Mouse (Mus musculus): ENCODE data around the gene Tefm. TPM values are rescaled to one million over a fixed set of nuclear protein-coding genes. Genes with fewer than 3 reads are reported as not detected.
"Not testable (repeated sequence)": the region's sequence is repeated elsewhere in the genome, so short reads cannot be mapped to it uniquely, and the experiment has no call there.

Tefm gene
- polyA plus RNA-seq, 1 experiment from 2014 or later: 7.9 TPM

- no peak overlapping the region for H3K27ac ChIP-seq
- H3K79me2 ChIP-seq (ENCODE audit: inconsistent target): peaks cover 4% of the 10 kb centered on the region
- H3K36me3 ChIP-seq (ENCODE audit: inconsistent target): no peaks in the 10 kb centered on the region
- WGBS (ENCODE audit: missing documents): 89% methylated on average over 8 of the region's 8 CpGs
- H3K4me3 ChIP-seq (ENCODE audit: inconsistent target): no peak overlapping the region
These were observed 7.5 kb upstream of the Tefm start for GRCm38 (mm10) chr11:80149412-80150023.

- H3K27ac ChIP-seq; H3K79me2 ChIP-seq (ENCODE audit: inconsistent target); H3K36me3 ChIP-seq (ENCODE audit: inconsistent target); H3K4me3 ChIP-seq (ENCODE audit: inconsistent target): not testable (repeated sequence)
- WGBS (ENCODE audit: missing documents): no CpG with 5 or more reads among the region's 4 CpGs
These were observed 7.0 kb upstream of the Tefm start for GRCm38 (mm10) chr11:80148974-80149373.

GRCm38 (mm10) chr11:80148313-80148712 is 6.3 kb upstream of the Tefm start:
- WGBS (ENCODE audit: missing documents): 88% methylated on average over 1 of the region's 1 CpGs
- H3K36me3 ChIP-seq (ENCODE audit: inconsistent target): no peaks in the 10 kb centered on the region
- H3K27ac ChIP-seq: no peak overlapping the region
- no peak overlapping the region for H3K4me3 ChIP-seq (ENCODE audit: inconsistent target)
- no peaks in the 10 kb centered on the region; the same call in 1 of the 2 replicates for H3K79me2 ChIP-seq (ENCODE audit: inconsistent target)

GRCm38 (mm10) chr11:80147748-80148147 is 5.8 kb upstream of the Tefm start:
- 61% methylated on average over 5 of the region's 6 CpGs for WGBS (ENCODE audit: missing documents)
- Histone ChIP-seq H3K36me3 (ENCODE audit: inconsistent target) (no peaks in the 10 kb centered on the region), H3K79me2 (ENCODE audit: inconsistent target) (peaks cover 5% of the 10 kb centered on the region; the same call in 1 of the 2 replicates), H3K27ac (no peak overlapping the region), H3K4me3 (ENCODE audit: inconsistent target) (no peak overlapping the region)

GRCm38 (mm10) chr11:80145787-80146275 is 3.9 kb upstream of the Tefm start:
- H3K36me3 ChIP-seq (ENCODE audit: inconsistent target): no peaks in the 10 kb centered on the region
- H3K4me3 ChIP-seq (ENCODE audit: inconsistent target): no peak overlapping the region
- H3K79me2 ChIP-seq (ENCODE audit: inconsistent target): peaks cover 16% of the 10 kb centered on the region; the same call in 1 of the 2 replicates
- WGBS (ENCODE audit: missing documents): 0% methylated on average over 10 of the region's 10 CpGs
- peak overlapping the region; percentile 91 for H3K27ac ChIP-seq

GRCm38 (mm10) chr11:80142872-80143271 is 897 bp upstream of the Tefm start:
- peaks cover 40% of the 10 kb centered on the region; the same call in 1 of the 2 replicates for H3K79me2 ChIP-seq (ENCODE audit: inconsistent target)
- H3K27ac ChIP-seq: peak overlapping the region; percentile 57; the same call in 1 of the 2 replicates
- peaks cover 13% of the 10 kb centered on the region; the same call in 1 of the 2 replicates for H3K36me3 ChIP-seq (ENCODE audit: inconsistent target)
- H3K4me3 ChIP-seq (ENCODE audit: inconsistent target): peak overlapping the region; percentile 65; the same call in 1 of the 2 replicates
- WGBS (ENCODE audit: missing documents): 52% methylated on average over 8 of the region's 8 CpGs

- Histone ChIP-seq H3K36me3 (ENCODE audit: inconsistent target) (peaks cover 22% of the 10 kb centered on the region; the same call in 1 of the 2 replicates), H3K4me3 (ENCODE audit: inconsistent target) (no peak overlapping the region), H3K79me2 (ENCODE audit: inconsistent target) (peaks cover 35% of the 10 kb centered on the region; the same call in 1 of the 2 replicates), H3K27ac (no peak overlapping the region)
- 96% methylated on average over 5 of the region's 5 CpGs for WGBS (ENCODE audit: missing documents)
These were observed 4.2 kb downstream of the Tefm start for GRCm38 (mm10) chr11:80137773-80138172.

- no peak overlapping the region for H3K4me3 ChIP-seq (ENCODE audit: inconsistent target)
- no peak overlapping the region for H3K27ac ChIP-seq
- peaks cover 33% of the 10 kb centered on the region; the same call in 1 of the 2 replicates for H3K79me2 ChIP-seq (ENCODE audit: inconsistent target)
- WGBS (ENCODE audit: missing documents): 92% methylated on average over 13 of the region's 13 CpGs
- H3K36me3 ChIP-seq (ENCODE audit: inconsistent target): peaks cover 22% of the 10 kb centered on the region; the same call in 1 of the 2 replicates
These were observed 5.2 kb downstream of the Tefm start for GRCm38 (mm10) chr11:80136786-80137185.

GRCm38 (mm10) chr11:80135954-80136683 is 5.9 kb downstream of the Tefm start:
- H3K36me3 ChIP-seq (ENCODE audit: inconsistent target): peaks cover 22% of the 10 kb centered on the region; the same call in 1 of the 2 replicates
- H3K79me2 ChIP-seq (ENCODE audit: inconsistent target): peaks cover 27% of the 10 kb centered on the region; the same call in 1 of the 2 replicates
- 92% methylated on average over 7 of the region's 11 CpGs for WGBS (ENCODE audit: missing documents)
- no peak overlapping the region for H3K27ac ChIP-seq
- H3K4me3 ChIP-seq (ENCODE audit: inconsistent target): no peak overlapping the region

GRCm38 (mm10) chr11:80134744-80135143 is 7.2 kb downstream of the Tefm start:
- 69% methylated on average over 4 of the region's 4 CpGs for WGBS (ENCODE audit: missing documents)
- no peak overlapping the region for H3K4me3 ChIP-seq (ENCODE audit: inconsistent target)
- peaks cover 16% of the 10 kb centered on the region; the same call in 1 of the 2 replicates for H3K36me3 ChIP-seq (ENCODE audit: inconsistent target)

GRCm38 (mm10) chr11:80132050-80132449 is 9.9 kb downstream of the Tefm start:
- H3K36me3 ChIP-seq (ENCODE audit: inconsistent target): 0 out of 2 replicates have a peak, but pooled peaks cover 7% of the 10 kb centered on the region
- no peak overlapping the region for H3K27ac ChIP-seq
- H3K4me3 ChIP-seq (ENCODE audit: inconsistent target): no peak overlapping the region
- H3K79me2 ChIP-seq (ENCODE audit: inconsistent target): no peaks in the 10 kb centered on the region
- WGBS (ENCODE audit: missing documents): 80% methylated on average over 1 of the region's 1 CpGs

More at GRCm38 (mm10) chr11:80134744-80135143, 7.2 kb downstream of the Tefm start:
- Histone ChIP-seq H3K79me2 (ENCODE audit: inconsistent target) (peaks cover 14% of the 10 kb centered on the region; the same call in 1 of the 2 replicates), H3K27ac (no peak overlapping the region)

- H3K36me3 ChIP-seq (ENCODE audit: inconsistent target): peaks cover 3% of the 10 kb centered on the region; the same call in 1 of the 2 replicates
- H3K79me2 ChIP-seq (ENCODE audit: inconsistent target): no peaks in the 10 kb centered on the region
- H3K4me3 ChIP-seq (ENCODE audit: inconsistent target): no peak overlapping the region
- H3K27ac ChIP-seq: no peak overlapping the region
- WGBS (ENCODE audit: missing documents): 100% methylated on average over 1 of the region's 1 CpGs
These were observed 25.6 kb downstream of the Tefm start for GRCm38 (mm10) chr11:80116411-80116810.

- Histone ChIP-seq H3K36me3 (ENCODE audit: inconsistent target) (no peaks in the 10 kb centered on the region), H3K4me3 (ENCODE audit: inconsistent target) (no peak overlapping the region), H3K79me2 (ENCODE audit: inconsistent target) (no peaks in the 10 kb centered on the region), H3K27ac (no peak overlapping the region)
- WGBS (ENCODE audit: missing documents): 69% methylated on average over 1 of the region's 1 CpGs
These were observed 37.6 kb downstream of the Tefm start for GRCm38 (mm10) chr11:80104407-80104806.

- no peaks in the 10 kb centered on the region for H3K36me3 ChIP-seq (ENCODE audit: inconsistent target)
- WGBS (ENCODE audit: missing documents): 99% methylated on average over 6 of the region's 6 CpGs
These were observed 40.7 kb downstream of the Tefm start for GRCm38 (mm10) chr11:80101298-80101697.

More at GRCm38 (mm10) chr11:80101298-80101697, 40.7 kb downstream of the Tefm start:
- no peak overlapping the region for H3K27ac ChIP-seq
- no peak overlapping the region for H3K4me3 ChIP-seq (ENCODE audit: inconsistent target)
- H3K79me2 ChIP-seq (ENCODE audit: inconsistent target): peaks cover 2% of the 10 kb centered on the region; the same call in 1 of the 2 replicates
